Mouse (Mus musculus) erythroblast, adult 5-6 weeks (primary cell): ENCODE measurements around the gene Slc5a12. TPM values are rescaled to one million over a fixed set of nuclear protein-coding genes. Genes with fewer than 3 reads are reported as not detected.

Experiments used
- ATAC-seq: replicated peaks from 2 replicates; pipeline ENCODE4 v1.8.0; 2016; ENCODE audit warnings: moderate number of reproducible peaks, mild to moderate bottlenecking, moderate TSS enrichment, inconsistent platforms; ENCODE audit not compliant: poor library complexity, low FRiP score, severe bottlenecking
- total RNA-seq, 2 experiments: library from RNA; stranded (forward) in 1 of 2; stranded (reverse) in 1 of 2; fragments of 150-400 nt in 1 of 2; fragments of 200-764, 138-1000 nt in 1 of 2; gene quantifications; 2 replicates each; pipeline versions ENCODE4 v1.2.3 to v1.2.4; 2015 to 2017; ENCODE audit warnings: low replicate concordance in 2 of 2

Slc5a12 gene
- total RNA-seq (2015; ENCODE audit: low replicate concordance) (not detected in 2 replicates), total RNA-seq (2017; ENCODE audit: low replicate concordance) (not detected in 2 replicates)

DNA sequence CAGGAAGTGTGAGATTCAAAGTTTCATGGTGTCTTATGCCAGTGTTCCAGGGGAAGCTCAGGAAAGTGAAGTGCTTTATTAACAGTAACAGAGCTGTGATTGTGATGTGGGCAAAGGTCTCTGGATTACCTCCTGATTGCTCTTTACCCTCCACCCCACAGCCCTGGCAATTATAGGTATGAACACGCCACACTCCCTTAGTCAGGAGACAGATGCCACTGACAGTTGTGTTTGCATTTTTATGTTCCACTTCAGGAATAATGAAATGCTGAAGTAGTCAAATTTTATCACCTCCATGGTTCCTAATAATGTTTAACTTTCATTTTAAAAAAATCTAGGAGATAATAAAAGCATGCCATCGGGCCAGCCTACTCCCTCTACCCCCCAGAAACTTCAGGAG lies at the start of gene Slc5a12:
Slc5a12 (plus strand) TSS at position 367 of the 400 bp plus-strand sequence.
- ATAC-seq, result no peak

DNA sequence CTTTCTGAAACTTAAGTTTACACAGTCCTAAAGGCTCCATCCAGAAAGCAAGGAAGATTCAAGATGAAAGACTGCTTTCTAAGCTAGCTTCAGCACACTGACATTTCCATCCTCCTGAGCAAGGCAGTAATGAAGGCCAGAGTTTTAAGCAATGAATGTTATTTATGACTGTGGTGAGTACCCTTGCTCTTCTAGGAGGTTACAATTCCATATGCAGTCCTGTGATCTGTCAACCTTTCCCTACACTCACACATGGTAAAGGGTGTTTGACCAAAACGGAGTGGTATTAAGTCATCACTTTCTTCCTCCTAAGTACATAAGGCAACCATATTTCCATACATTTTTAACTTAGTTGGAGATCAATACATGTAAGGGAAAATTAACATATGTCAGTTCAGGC lies 41.0 kb upstream of the Slc5a12 start:
- ATAC-seq, result no peak

DNA sequence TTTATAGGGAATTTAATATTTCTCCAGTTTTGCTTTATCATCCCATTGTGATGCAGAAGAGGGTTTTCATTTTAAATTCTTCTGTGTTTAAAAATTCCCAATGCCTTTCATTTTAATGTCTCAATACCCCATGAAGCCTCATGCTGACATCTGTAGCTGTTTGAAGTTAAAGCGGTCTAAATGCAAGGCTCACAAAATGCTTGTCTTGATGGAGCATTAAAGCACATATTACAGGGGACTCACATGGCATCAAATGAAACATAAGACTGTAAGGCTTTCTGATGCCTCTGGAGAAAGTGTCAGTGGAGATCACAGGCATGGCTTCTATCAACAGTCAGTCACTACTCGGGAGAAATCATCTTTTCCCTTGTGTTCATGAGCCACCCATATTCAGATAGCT lies 34.5 kb upstream of the Slc5a12 start:
- no peak for ATAC-seq

DNA sequence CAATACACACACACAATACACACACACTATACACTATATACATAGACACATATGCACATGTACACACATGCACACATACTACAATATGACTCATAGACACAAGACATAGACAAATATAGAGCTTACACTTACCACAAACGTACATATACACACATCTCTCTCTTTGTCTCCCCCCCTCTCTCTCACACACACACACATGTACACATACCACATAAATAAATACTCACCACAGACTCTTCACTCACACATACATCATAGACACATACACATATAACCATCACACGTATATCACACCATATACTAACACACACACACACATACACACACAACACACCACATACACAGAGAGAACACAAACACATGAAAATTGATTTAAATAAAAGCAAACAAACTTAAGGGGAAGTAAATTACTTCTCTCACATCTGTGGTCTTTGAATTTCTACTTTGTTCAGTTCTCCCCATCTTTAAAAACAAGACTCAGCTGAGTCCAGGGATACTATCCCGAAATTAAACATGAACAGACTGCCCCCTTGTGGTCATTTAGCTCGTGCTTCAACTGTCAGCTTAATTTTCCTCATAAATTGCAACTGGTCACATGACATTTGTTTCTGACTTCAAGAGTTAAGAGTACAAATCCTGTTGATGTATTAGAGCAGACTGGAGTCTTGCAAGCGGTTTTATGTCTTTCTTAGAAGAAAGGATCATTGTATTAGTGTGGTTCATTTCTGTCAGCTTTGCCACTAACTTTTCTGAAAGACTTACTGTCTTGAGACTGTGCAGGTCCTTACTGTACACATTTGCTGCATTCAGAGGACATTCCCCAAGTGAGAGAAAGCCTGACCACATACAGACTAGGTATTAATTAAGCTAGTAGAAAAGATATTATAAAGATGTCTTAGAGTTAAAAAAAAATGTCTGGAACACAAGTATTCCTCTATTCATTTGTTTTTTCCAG lies 32.1 kb upstream of the Slc5a12 start:
- no peak for ATAC-seq

DNA sequence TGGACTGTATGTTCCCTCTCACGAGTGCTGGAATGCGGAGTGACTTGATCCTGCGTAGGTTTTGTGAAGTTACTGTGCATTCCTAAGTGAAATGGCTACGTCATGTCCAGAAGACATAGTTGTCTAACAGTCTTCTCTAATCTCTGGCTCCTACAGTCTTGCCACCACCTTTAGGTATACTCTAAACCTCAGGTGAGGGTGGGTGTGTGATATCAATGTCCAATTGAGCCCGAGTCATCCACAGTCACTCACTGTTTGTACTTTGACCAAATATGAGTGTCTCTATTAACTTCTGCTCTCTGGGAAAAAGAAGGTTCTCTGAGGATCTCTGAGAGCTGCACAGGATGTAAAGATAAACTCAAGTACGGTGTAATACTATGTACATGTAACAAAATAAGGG lies 10.4 kb upstream of the Slc5a12 start:
- no peak for ATAC-seq

DNA sequence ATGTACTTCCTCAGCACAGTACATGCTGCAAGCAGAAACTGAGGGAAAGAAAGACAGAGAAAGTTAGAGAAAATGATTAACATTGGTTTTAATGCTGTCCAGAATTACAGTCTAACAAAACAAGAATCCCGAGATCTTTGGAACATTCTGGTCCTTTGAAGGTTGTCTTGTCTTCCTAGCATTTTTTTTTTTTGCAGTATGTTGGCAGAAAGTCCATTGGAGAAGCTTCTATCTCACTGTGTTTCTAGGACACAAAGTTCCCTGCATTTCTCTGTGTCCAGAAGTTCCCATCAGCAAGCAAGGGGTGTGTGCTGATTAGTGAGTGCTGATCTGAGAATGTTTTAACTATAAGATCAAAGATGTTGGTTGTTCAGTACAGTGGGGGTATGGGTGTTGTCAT lies 7.1 kb upstream of the Slc5a12 start:
- ATAC-seq, result no peak

DNA sequence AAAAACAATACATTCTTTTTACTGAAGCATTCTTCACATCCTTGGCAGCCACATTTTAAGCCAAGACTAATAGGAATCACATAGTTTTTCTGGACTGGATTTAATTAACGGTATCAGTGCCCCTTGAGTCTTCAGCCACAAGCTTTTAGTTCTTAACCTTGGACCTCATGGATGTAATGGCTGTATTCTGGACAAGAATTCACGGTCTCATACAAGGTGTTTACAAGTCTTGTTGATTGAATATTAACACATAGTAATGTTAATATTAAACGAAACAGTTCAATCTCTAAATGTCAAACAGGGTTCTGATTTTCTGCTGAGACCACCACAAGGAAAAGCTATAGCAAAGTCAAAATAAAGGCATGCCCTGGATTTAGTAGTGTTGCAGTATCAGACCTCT lies 4.8 kb upstream of the Slc5a12 start:
- no peak for ATAC-seq

DNA sequence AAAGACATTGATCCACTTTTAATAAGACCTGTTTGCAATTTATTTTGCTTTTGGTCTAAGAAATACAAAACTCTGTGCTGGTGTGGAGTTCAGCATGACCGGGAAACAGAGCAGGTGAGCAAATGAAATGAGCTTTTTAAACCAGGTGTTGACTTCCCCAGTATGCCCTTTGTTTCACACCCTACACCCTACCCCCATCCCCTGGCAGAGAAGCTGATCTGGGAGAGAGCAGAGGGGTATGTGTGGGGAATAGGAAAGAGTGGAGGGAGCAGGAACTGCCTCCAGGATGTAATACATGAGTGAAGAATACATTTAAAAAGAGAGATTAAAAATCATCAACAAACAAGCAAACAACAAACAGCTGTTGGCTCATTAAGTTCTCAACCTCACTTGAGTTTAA lies 47.3 kb downstream of the Slc5a12 start:
- no peak for ATAC-seq

DNA sequence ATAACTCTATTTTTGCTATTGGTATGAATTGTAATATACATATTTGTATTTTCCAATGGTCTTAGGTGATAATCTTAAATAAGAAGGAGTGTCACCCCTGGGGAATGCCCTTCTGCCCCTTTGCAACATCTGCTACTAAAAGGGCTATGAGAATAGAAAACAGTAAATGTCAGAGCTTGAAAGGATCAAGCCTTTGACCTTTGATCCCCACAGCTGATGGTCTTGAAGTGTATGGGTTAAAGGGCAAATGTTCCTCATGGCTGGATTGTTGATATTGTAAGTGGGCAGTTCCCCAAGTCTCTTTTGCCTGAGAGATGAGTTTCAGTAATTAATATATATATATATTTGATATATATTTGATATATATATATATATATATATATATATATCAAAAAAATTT lies 47.7 kb downstream of the Slc5a12 start:
- ATAC-seq, result no peak

DNA sequence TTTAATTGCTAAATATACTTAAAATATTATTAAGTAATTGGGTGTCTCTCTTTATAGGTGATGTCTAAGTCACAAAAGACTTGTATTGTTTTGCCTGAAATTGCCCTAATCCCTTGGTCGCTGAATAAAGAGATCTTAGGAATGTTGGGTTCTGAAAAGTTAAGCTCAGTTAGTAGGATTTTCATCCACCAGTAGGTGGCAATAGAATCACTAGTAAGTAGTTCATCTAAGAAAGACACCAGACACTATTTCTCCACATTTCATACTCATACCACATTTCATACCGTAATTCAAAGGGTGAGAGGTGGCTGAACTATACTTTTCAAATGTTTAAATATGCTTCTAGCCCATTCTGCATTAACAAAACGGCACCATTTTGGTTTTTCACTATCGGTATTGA lies 66.2 kb downstream of the Slc5a12 start:
- ATAC-seq, result no peak

DNA sequence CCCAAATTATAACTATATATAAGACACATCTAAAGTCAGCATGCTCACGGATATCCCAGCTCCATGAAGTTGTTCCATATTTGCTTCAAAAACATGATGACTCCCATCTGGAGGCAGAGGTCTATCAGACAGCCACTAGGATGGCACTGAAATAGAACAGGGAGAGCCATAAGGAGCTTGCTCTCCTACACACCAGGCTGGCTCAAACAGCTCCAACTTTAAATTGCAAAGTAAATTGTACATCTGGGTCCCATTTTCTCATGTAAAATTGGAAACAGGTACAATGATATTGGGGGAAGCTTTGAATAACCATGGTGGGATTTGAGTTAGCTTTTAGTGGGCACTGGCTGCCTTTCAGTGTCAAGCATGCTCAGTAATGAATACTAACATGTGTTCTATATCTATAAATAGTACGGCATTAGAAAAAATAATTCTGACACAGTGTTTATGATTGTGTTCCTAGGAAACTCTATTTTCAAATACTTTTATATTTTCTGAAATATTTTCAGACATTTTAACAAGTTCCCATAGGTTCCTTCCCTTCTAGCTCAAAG lies 74.0 kb downstream of the Slc5a12 start:
- no peak for ATAC-seq

Other genes starting within 250 kb of the Slc5a12 start
- not detected in 2 replicates for gene Fibin, start 234.1 kb upstream of the Slc5a12 start, total RNA-seq (2015; ENCODE audit: low replicate concordance)
- 0.42 TPM in 1 of 2 replicates, not detected in the other for gene Fibin, start 234.1 kb upstream of the Slc5a12 start, total RNA-seq (2017; ENCODE audit: low replicate concordance)
- gene Muc15, start 124.0 kb downstream of the Slc5a12 start, total RNA-seq (2015; ENCODE audit: low replicate concordance), result not detected in 2 replicates
- not detected in 2 replicates for gene Muc15, start 124.0 kb downstream of the Slc5a12 start, total RNA-seq (2017; ENCODE audit: low replicate concordance)